Comparison of ENCODE assay signal across 28 mouse cellular contexts in the genomic region with DNA sequence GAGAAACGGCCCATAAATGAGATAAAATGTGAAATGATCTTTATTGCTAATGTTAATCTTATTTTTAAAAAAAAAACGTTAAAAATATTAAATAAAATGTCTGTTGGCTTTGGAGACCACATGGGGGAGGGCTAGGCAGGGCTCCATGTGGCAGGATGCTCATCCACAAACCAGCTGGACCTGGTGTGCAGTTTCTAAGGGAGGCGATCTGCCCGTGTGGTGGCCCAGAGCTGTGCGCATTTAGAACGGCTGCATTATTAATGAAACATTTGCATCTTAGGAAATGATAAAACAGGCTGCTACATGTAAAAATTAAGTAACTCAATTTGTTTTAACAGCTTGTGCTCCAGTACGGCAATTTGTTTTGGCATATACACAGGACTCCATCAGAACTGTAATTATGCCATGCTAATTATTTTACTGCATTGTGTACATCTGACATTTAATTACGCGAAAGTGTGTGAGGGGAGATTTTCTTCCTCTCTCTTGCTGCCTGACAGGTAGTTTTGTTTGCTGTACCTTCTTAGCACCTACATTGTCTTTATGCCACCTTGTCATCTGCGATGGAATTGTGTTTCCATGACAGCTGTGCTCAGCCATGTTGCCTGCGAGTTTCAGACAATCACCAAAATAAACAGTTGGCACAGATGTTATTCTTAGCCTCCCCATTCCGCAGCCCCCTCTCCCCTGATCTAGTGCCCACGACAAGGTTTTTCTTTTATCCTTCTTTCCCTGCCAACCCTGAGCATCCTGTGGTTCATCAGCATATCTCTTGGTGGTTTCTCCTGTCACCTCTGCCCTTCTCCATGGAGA.
DNase-seq lines count a peak whose midpoint lies in the region; ATAC-seq lines count a peak whose summit lies in the region.
"Had no signal": no experiment of that assay in that cellular context is flagged by ENCODE, and none has a peak within 500 bp of the region (broad histone marks: within the 10 kb centered on the region; RNA-seq: fewer than 3 reads in every experiment).

No protein-coding gene starts in this region.

- H3K4me3 ChIP-seq in forebrain, embryonic 13.5 days: no peak overlapping the region
- H3K4me3 ChIP-seq in forebrain, embryonic 12.5 days (replicated peaks): no peak overlapping the region
- no peak overlapping the region for H3K4me3 ChIP-seq in hindbrain, embryonic 15.5 days
- no peak overlapping the region for H3K4me3 ChIP-seq in hindbrain, embryonic 10.5 days
- H3K4me3 ChIP-seq: embryonic facial prominence, embryonic 12.5 days; kidney, embryonic 15.5 days; limb, embryonic 10.5 days; limb, embryonic 15.5 days; liver, embryonic 13.5 days; myocyte; stomach, embryonic 15.5 days had no signal

- WGBS in forebrain, embryonic 13.5 days: 44% methylated on average over 13 of the region's 13 CpGs
- 66% methylated on average over 13 of the region's 13 CpGs for WGBS in forebrain, embryonic 12.5 days
- whole genome bisulfite sequencing in hindbrain, embryonic 15.5 days: 47% methylated on average over 13 of the region's 13 CpGs
- WGBS in hindbrain, embryonic 10.5 days: 85% methylated on average over 13 of the region's 13 CpGs

- peak overlapping the region; percentile 44; the same call in 1 of the 2 replicates for H3K27ac ChIP-seq in forebrain, embryonic 13.5 days
- H3K27ac ChIP-seq in forebrain, embryonic 12.5 days: no peak overlapping the region
- no peak overlapping the region for H3K27ac ChIP-seq in hindbrain, embryonic 15.5 days (replicated peaks)
- H3K27ac ChIP-seq in hindbrain, embryonic 10.5 days: no peak overlapping the region
- H3K27ac ChIP-seq: embryonic facial prominence, embryonic 12.5 days; kidney, embryonic 15.5 days; limb, embryonic 10.5 days; limb, embryonic 15.5 days; liver, embryonic 13.5 days; macrophage; stomach, embryonic 15.5 days had no signal

- peak overlapping the region; percentile 1; the same call in 1 of the 2 replicates for H3K4me2 ChIP-seq in forebrain, embryonic 13.5 days
- no peak overlapping the region for H3K4me2 ChIP-seq in forebrain, embryonic 12.5 days
- H3K4me2 ChIP-seq in hindbrain, embryonic 15.5 days: no peak overlapping the region
- H3K4me2 ChIP-seq: embryonic facial prominence, embryonic 12.5 days; kidney, embryonic 15.5 days; limb, embryonic 15.5 days; liver, embryonic 13.5 days; stomach, embryonic 15.5 days had no signal

- no peaks in the 10 kb centered on the region for H3K36me3 ChIP-seq in forebrain, embryonic 13.5 days (ENCODE audit: poor library complexity, severe bottlenecking)
- no peaks in the 10 kb centered on the region for H3K36me3 ChIP-seq in forebrain, embryonic 12.5 days (replicated peaks)
- no peaks in the 10 kb centered on the region for H3K36me3 ChIP-seq in hindbrain, embryonic 15.5 days
- no peaks in the 10 kb centered on the region for H3K36me3 ChIP-seq in hindbrain, embryonic 10.5 days
- H3K36me3 ChIP-seq: embryonic facial prominence, embryonic 12.5 days; kidney, embryonic 15.5 days; limb, embryonic 15.5 days; liver, embryonic 13.5 days; stomach, embryonic 15.5 days had no signal

- H3K9ac ChIP-seq in forebrain, embryonic 13.5 days: no peak overlapping the region
- H3K9ac ChIP-seq in forebrain, embryonic 12.5 days: no peak overlapping the region
- no peak overlapping the region for H3K9ac ChIP-seq in hindbrain, embryonic 15.5 days
- H3K9ac ChIP-seq: embryonic facial prominence, embryonic 12.5 days; kidney, embryonic 15.5 days; limb, embryonic 15.5 days; liver, embryonic 13.5 days; stomach, embryonic 15.5 days had no signal

- H3K4me1 ChIP-seq in forebrain, embryonic 13.5 days: peaks cover 30% of the 10 kb centered on the region
- peaks cover 22% of the 10 kb centered on the region for H3K4me1 ChIP-seq in forebrain, embryonic 12.5 days
- peaks cover 31% of the 10 kb centered on the region for H3K4me1 ChIP-seq in hindbrain, embryonic 15.5 days (replicated peaks)
- H3K4me1 ChIP-seq in hindbrain, embryonic 10.5 days (replicated peaks): peaks cover 26% of the 10 kb centered on the region
- H3K4me1 ChIP-seq: liver, embryonic 13.5 days had no signal

- H3K27me3 ChIP-seq in forebrain, embryonic 13.5 days: peaks cover 7% of the 10 kb centered on the region; the same call in 1 of the 2 replicates
- H3K27me3 ChIP-seq in forebrain, embryonic 12.5 days: peaks cover 4% of the 10 kb centered on the region
- H3K27me3 ChIP-seq in hindbrain, embryonic 15.5 days: no peaks in the 10 kb centered on the region; the same call in 1 of the 2 replicates
- H3K27me3 ChIP-seq in hindbrain, embryonic 10.5 days (ENCODE audit: insufficient read depth, poor library complexity, severe bottlenecking): no peaks in the 10 kb centered on the region
- H3K27me3 ChIP-seq: CH12.LX; embryonic facial prominence, embryonic 12.5 days; limb, embryonic 15.5 days; liver, embryonic 13.5 days; stomach, embryonic 15.5 days had no signal

- no peaks in the 10 kb centered on the region for H3K9me3 ChIP-seq in forebrain, embryonic 13.5 days (replicated peaks)
- no peaks in the 10 kb centered on the region for H3K9me3 ChIP-seq in forebrain, embryonic 12.5 days
- no peaks in the 10 kb centered on the region for H3K9me3 ChIP-seq in hindbrain, embryonic 15.5 days
- no peaks in the 10 kb centered on the region for H3K9me3 ChIP-seq in hindbrain, embryonic 10.5 days
- H3K9me3 ChIP-seq: embryonic facial prominence, embryonic 12.5 days; kidney, embryonic 15.5 days; limb, embryonic 10.5 days; limb, embryonic 15.5 days; liver, embryonic 13.5 days; stomach, embryonic 15.5 days had no signal

- ATAC-seq in forebrain, embryonic 13.5 days: peak; percentile 75
- ATAC-seq in forebrain, embryonic 12.5 days (ENCODE audit: low FRiP score): no peak; the same call in 1 of the 2 replicates
- ATAC-seq in hindbrain, embryonic 15.5 days (ENCODE audit: low FRiP score, low read depth): peak; percentile 42; the same call in 1 of the 2 replicates
- ATAC-seq: activated CD4-positive, CD25-positive, alpha-beta regulatory T cell, adult 4 months; lung, postnatal 0 days had no signal

- no peak for DNase-seq in hindbrain, embryonic 10.5 days (ENCODE audit: low spot score)
- peak; percentile 49 to 67 for DNase-seq in layer of hippocampus, postnatal 14 days (ENCODE audit: low spot score in 2 of 2)
- DNase-seq in layer of hippocampus, postnatal 25 days (ENCODE audit: extremely low spot score in 1 of 2, low spot score in 1 of 2): no peak
- DNase-seq in brain, adult 2 months (ENCODE audit: low read depth, low spot score): peak; percentile 59
- DNase-seq in embryo, embryonic 10.5 days (ENCODE audit: low spot score): no peak
- DNase-seq: adrenal gland, adult 2 months; adrenal gland, postnatal 36 days; cerebellum, adult 9-10 months; embryo, embryonic 11 days; heart, postnatal 14 days; kidney, adult 18-20 months; kidney, postnatal 25 days; liver, embryonic 13.5 days; lung, adult 18-20 months; right cerebral cortex, postnatal 25 days had no signal

Comparison
In these comparisons a context has a peak if more than half of its experiments do, and no peak if none do; other contexts are left out.
1. DNase-seq: peak in layer of hippocampus, postnatal 14 days (2 of 2) and brain, adult 2 months (single experiment); none in hindbrain, embryonic 10.5 days (single experiment), layer of hippocampus, postnatal 25 days (0 of 2) and embryo, embryonic 10.5 days (single experiment).